ENCODE assay signal across 26 mouse cellular contexts in genomic region chr9:33850024-33850423, GRCm38 (mm10).
DNase-seq lines count a peak whose midpoint lies in the region; TF ChIP-seq lines count a peak whose summit lies in the region.
"Had no signal": no experiment of that assay in that cellular context is flagged by ENCODE, and none has a peak within 500 bp of the region (broad histone marks: within the 10 kb centered on the region; RNA-seq: fewer than 3 reads in every experiment).

No protein-coding gene starts in this region.

- no peaks in the 10 kb centered on the region for H3K9me3 ChIP-seq in heart, embryonic 10.5 days
- no peaks in the 10 kb centered on the region for H3K9me3 ChIP-seq in CH12.LX (replicated peaks; ENCODE audit: low read length)
- H3K9me3 ChIP-seq in embryonic facial prominence, embryonic 10.5 days: no peaks in the 10 kb centered on the region
- H3K9me3 ChIP-seq: heart, embryonic 15.5 days; hindbrain, embryonic 10.5 days; hindbrain, embryonic 15.5 days; limb, embryonic 10.5 days; limb, embryonic 15.5 days; liver, embryonic 13.5 days; neural tube, embryonic 12.5 days had no signal

- H3K4me2 ChIP-seq in CH12.LX (ENCODE audit: insufficient read depth, low read depth, poor library complexity, severe bottlenecking) (peak overlapping the region; percentile 6; the same call in 1 of the 2 replicates), myocyte (ENCODE audit: low read depth) (peak overlapping the region; percentile 19)
- H3K4me2 ChIP-seq: heart, embryonic 15.5 days; hindbrain, embryonic 15.5 days; limb, embryonic 15.5 days; liver, embryonic 13.5 days; neural tube, embryonic 12.5 days had no signal

- H3K9ac ChIP-seq in CH12.LX (ENCODE audit: insufficient read depth, low read depth): no peak overlapping the region
- H3K9ac ChIP-seq: heart, embryonic 15.5 days; hindbrain, embryonic 15.5 days; limb, embryonic 15.5 days; liver, embryonic 13.5 days; neural tube, embryonic 12.5 days had no signal

- in situ Hi-C loops in CH12.LX (cut with MboI; ENCODE audit: low pct_ligation_motif_present, low pct_unique_long_range_greater_than_20kb, low sequenced_read_pairs): no loop called here

- DNase-seq in adrenal gland, adult 2 months: peak; percentile 33
- DNase-seq in adrenal gland, adult 18-20 months (ENCODE audit: low spot score in 2 of 2): no peak
- peak; percentile 17 for DNase-seq in heart, adult 8-10 months (ENCODE audit: low spot score)
- DNase-seq in heart, embryonic 10.5 days (ENCODE audit: low spot score): no peak
- peak; percentile 16 for DNase-seq in CH12.LX (ENCODE audit: extremely low read depth)
- no peak for DNase-seq in embryonic facial prominence, embryonic 10.5 days (ENCODE audit: low spot score)
- DNase-seq: adrenal gland, postnatal 25 days; cerebellum, adult 18-20 months; cerebellum, postnatal 10 days; gastrocnemius, postnatal 14 days; kidney, adult 11 months; kidney, postnatal 14 days; layer of hippocampus, adult 9-11 months; liver, embryonic 13.5 days; lung, adult 18-20 months; right cerebral cortex, adult 18-20 months; thymus, adult 18-20 months; thymus, postnatal 36 days had no signal

- H3K36me3 ChIP-seq in heart, embryonic 10.5 days: no peaks in the 10 kb centered on the region
- H3K36me3 ChIP-seq in CH12.LX (replicated peaks in 1 of 2; ENCODE audit: control insufficient read depth in 1 of 2, insufficient read depth in 1 of 2, low read length in 1 of 2): no peaks in the 10 kb centered on the region
- H3K36me3 ChIP-seq in myocyte (ENCODE audit: control insufficient read depth, insufficient read depth): no peaks in the 10 kb centered on the region
- H3K36me3 ChIP-seq in embryonic facial prominence, embryonic 10.5 days (replicated peaks): no peaks in the 10 kb centered on the region
- H3K36me3 ChIP-seq: heart, embryonic 15.5 days; hindbrain, embryonic 10.5 days; hindbrain, embryonic 15.5 days; limb, embryonic 10.5 days; limb, embryonic 15.5 days; liver, embryonic 13.5 days; neural tube, embryonic 12.5 days had no signal

- TF ChIP-seq CTCF in CH12.LX (conservative IDR thresholded peaks at IDR 0.05 in 1 of 2, IDR thresholded peaks at IDR 0.05 in 1 of 2; ENCODE audit: low read depth in 2 of 2, low read length in 2 of 2): no peak

- H3K79me2 ChIP-seq in CH12.LX (replicated peaks; ENCODE audit: control insufficient read depth, extremely low read depth, insufficient read depth, poor library complexity, severe bottlenecking) (no peaks in the 10 kb centered on the region), myocyte (ENCODE audit: control insufficient read depth, insufficient read depth) (no peaks in the 10 kb centered on the region)

- H3ac ChIP-seq in myocyte (ENCODE audit: control insufficient read depth, insufficient read length): no peak overlapping the region

- TF ChIP-seq POLR2A in CH12.LX (IDR thresholded peaks at IDR 0.05; ENCODE audit: low read depth, low read length): no peak
- no peak for TF ChIP-seq POLR2A in myocyte (IDR thresholded peaks at IDR 0.05; ENCODE audit: insufficient read length, low read depth)

- H3K4me3 ChIP-seq in heart, embryonic 10.5 days: no peak overlapping the region
- no peak overlapping the region for H3K4me3 ChIP-seq in CH12.LX (replicated peaks in 1 of 3; ENCODE audit: low read depth in 2 of 3, low read length in 2 of 3, poor library complexity in 1 of 3)
- no peak overlapping the region for H3K4me3 ChIP-seq in myocyte
- no peak overlapping the region for H3K4me3 ChIP-seq in embryonic facial prominence, embryonic 10.5 days
- H3K4me3 ChIP-seq: heart, embryonic 15.5 days; hindbrain, embryonic 10.5 days; hindbrain, embryonic 15.5 days; limb, embryonic 10.5 days; limb, embryonic 15.5 days; liver, embryonic 13.5 days; neural tube, embryonic 12.5 days had no signal

- H3K27ac ChIP-seq in heart, embryonic 10.5 days: no peak overlapping the region
- no peak overlapping the region for H3K27ac ChIP-seq in CH12.LX (ENCODE audit: insufficient read depth, low read depth)
- no peak overlapping the region for H3K27ac ChIP-seq in embryonic facial prominence, embryonic 10.5 days (replicated peaks)
- H3K27ac ChIP-seq: heart, embryonic 15.5 days; hindbrain, embryonic 10.5 days; hindbrain, embryonic 15.5 days; limb, embryonic 10.5 days; limb, embryonic 15.5 days; liver, embryonic 13.5 days; neural tube, embryonic 12.5 days; stomach, postnatal 0 days had no signal

- dilution Hi-C loops in CH12.LX (cut with MboI; ENCODE audit: extremely low pct_ligation_motif_present, extremely low pct_unique_long_range_greater_than_20kb, low sequenced_read_pairs): no loop called here

- 69% methylated on average over 7 of the region's 7 CpGs for WGBS in heart, embryonic 10.5 days
- whole genome bisulfite sequencing in embryonic facial prominence, embryonic 10.5 days: 89% methylated on average over 7 of the region's 7 CpGs

- no peak for TF ChIP-seq RAD21 in CH12.LX (IDR thresholded peaks at IDR 0.05; ENCODE audit: low read depth, low read length)

- no peaks in the 10 kb centered on the region for H3K27me3 ChIP-seq in heart, embryonic 10.5 days (ENCODE audit: insufficient read depth, poor library complexity, severe bottlenecking)
- no peaks in the 10 kb centered on the region for H3K27me3 ChIP-seq in CH12.LX (replicated peaks)
- no peaks in the 10 kb centered on the region for H3K27me3 ChIP-seq in myocyte (ENCODE audit: control insufficient read depth, insufficient read depth, insufficient read length)
- H3K27me3 ChIP-seq in embryonic facial prominence, embryonic 10.5 days (replicated peaks; ENCODE audit: low read depth, poor library complexity, severe bottlenecking): no peaks in the 10 kb centered on the region
- H3K27me3 ChIP-seq: heart, embryonic 15.5 days; hindbrain, embryonic 15.5 days; limb, embryonic 15.5 days; liver, embryonic 13.5 days; neural tube, embryonic 12.5 days had no signal

- no peaks in the 10 kb centered on the region for H3K4me1 ChIP-seq in heart, embryonic 10.5 days
- H3K4me1 ChIP-seq in CH12.LX (ENCODE audit: control insufficient read depth in 1 of 2, insufficient read depth in 2 of 2): 0 out of 4 replicates have a peak, but pooled peaks cover 0 to 3% of the 10 kb centered on the region in 2 experiments
- H3K4me1 ChIP-seq in embryonic facial prominence, embryonic 10.5 days: no peaks in the 10 kb centered on the region
- H3K4me1 ChIP-seq: heart, embryonic 15.5 days; hindbrain, embryonic 10.5 days; hindbrain, embryonic 15.5 days; limb, embryonic 10.5 days; limb, embryonic 15.5 days; liver, embryonic 13.5 days; neural tube, embryonic 12.5 days had no signal

- peak; percentile 78 for TF ChIP-seq EP300 in CH12.LX (IDR thresholded peaks at IDR 0.05; ENCODE audit: low read length)

TF ChIP-seq in CH12.LX, 34 proteins besides CTCF, POLR2A, EP300 and RAD21:
- TF ChIP-seq NELFE (IDR thresholded peaks at IDR 0.05; ENCODE audit: low read depth, low read length): no peak
- no peak for TF ChIP-seq CHD1 (IDR thresholded peaks at IDR 0.05; ENCODE audit: low read depth, low read length)
- TF ChIP-seq ETS1 (conservative IDR thresholded peaks at IDR 0.05; ENCODE audit: low read depth, low read length): 0 out of 2 replicates have a peak, but pooled peaks have one; percentile 23
- TF ChIP-seq GABPA (IDR thresholded peaks at IDR 0.05; ENCODE audit: insufficient replicate concordance, low read depth, low read length): no peak
- TF ChIP-seq IRF4 (IDR thresholded peaks at IDR 0.05; ENCODE audit: low read depth, low read length): peak; percentile 71
- peak; percentile 89 for TF ChIP-seq JUND (conservative IDR thresholded peaks at IDR 0.05; ENCODE audit: low read depth, low read length)
- peak; percentile 72 for TF ChIP-seq BHLHE40 (IDR thresholded peaks at IDR 0.05; ENCODE audit: low read depth, low read length)
- TF ChIP-seq MAZ (IDR thresholded peaks at IDR 0.05; ENCODE audit: low read depth, low read length): no peak
- peak; percentile 88 for TF ChIP-seq JUN (IDR thresholded peaks at IDR 0.05; ENCODE audit: insufficient read depth, low read depth, low read length)
TF ChIP-seq in CH12.LX: peak in this region for 5.

TF ChIP-seq in myocyte, 11 proteins besides CTCF, POLR2A, EP300 and RAD21:
- no peak for TF ChIP-seq SRF (IDR thresholded peaks at IDR 0.05; ENCODE audit: control insufficient read depth, insufficient read length, low read depth)
- no peak for TF ChIP-seq CEBPB (IDR thresholded peaks at IDR 0.05; ENCODE audit: insufficient read depth, poor library complexity, severe bottlenecking)
- TF ChIP-seq MAX (IDR thresholded peaks at IDR 0.05; ENCODE audit: low read depth): no peak
- no peak for TF ChIP-seq REST (IDR thresholded peaks at IDR 0.05; ENCODE audit: insufficient read depth, insufficient read length)

Comparison
In these comparisons a context has a peak if more than half of its experiments do, and no peak if none do; other contexts are left out.
1. DNase-seq: peak in adrenal gland, adult 2 months (single experiment), heart, adult 8-10 months (single experiment) and CH12.LX (single experiment); none in adrenal gland, adult 18-20 months (0 of 2), heart, embryonic 10.5 days (single experiment) and embryonic facial prominence, embryonic 10.5 days (single experiment).